Mouse (Mus musculus) midbrain, embryonic 16.5 days (tissue): Measurements from ENCODE around the gene Syn3. TPM values are rescaled to one million over a fixed set of nuclear protein-coding genes. Genes with fewer than 3 reads are reported as not detected.
A peak's percentile ranks its signal among the peaks of the same experiment; 100 is the strongest.
"Not testable (repeated sequence)": the region's sequence is repeated elsewhere in the genome, so short reads cannot be mapped to it uniquely, and the experiment has no call there.

Experiments used
- ATAC-seq: fragments of 200-750 bp; cut with Nextera tagmentation; 2 replicates; pipeline ENCODE4 v1.8.0; 2017; ENCODE audit warnings: moderate TSS enrichment
- H3K27ac ChIP-seq: fragments of 300-500 bp; sonication (generic); 2 replicates; pipeline ENCODE4 v1.5.1; 2014; ENCODE audit warnings: mild to moderate bottlenecking, low read length, mixed read lengths
- H3K27me3 ChIP-seq: fragments of 300-500 bp; sonication (generic); 2 replicates; pipeline ENCODE4 v1.6.1; 2014; ENCODE audit warnings: low read depth, low read length, mixed read lengths; ENCODE audit not compliant: control insufficient read depth, insufficient read depth
- H3K36me3 ChIP-seq: fragments of 300-500 bp; sonication (generic); 2 replicates; pipeline ENCODE4 v1.6.1; 2014; ENCODE audit warnings: mild to moderate bottlenecking, low read length, moderate library complexity, mixed read lengths; ENCODE audit not compliant: control insufficient read depth, insufficient read depth
- H3K4me1 ChIP-seq: fragments of 300-500 bp; sonication (generic); 2 replicates; pipeline ENCODE4 v1.6.1; 2014; ENCODE audit warnings: mild to moderate bottlenecking, low read length, mixed read lengths; ENCODE audit not compliant: control insufficient read depth, insufficient read depth
- H3K4me2 ChIP-seq: fragments of 300-500 bp; sonication (generic); 2 replicates; pipeline ENCODE4 v1.6.1; 2014; ENCODE audit warnings: mild to moderate bottlenecking, low read length, mixed read lengths
- H3K4me3 ChIP-seq: fragments of 300-500 bp; sonication (generic); 2 replicates; pipeline ENCODE4 v1.5.1; 2014; ENCODE audit warnings: low read depth, mild to moderate bottlenecking, low read length, moderate library complexity, mixed read lengths
- H3K9ac ChIP-seq: fragments of 300-500 bp; sonication (generic); 2 replicates; pipeline ENCODE4 v1.6.1; 2014; ENCODE audit warnings: low read depth, low read length, mixed read lengths
- H3K9me3 ChIP-seq: fragments of 300-500 bp; sonication (generic); replicated peaks from 2 replicates; pipeline ENCODE4 v1.6.1; 2014; ENCODE audit warnings: mild to moderate bottlenecking, low read length, mixed read lengths; ENCODE audit not compliant: control insufficient read depth, poor library complexity, severe bottlenecking
- WGBS: fragments of 180-500 bp; shearing (Covaris S2); extraction: QIAGEN DNeasy Blood & Tissue Kit; methylation state at CpG from one replicate; pipeline ENCODE4 v1.1.7; 2014; 5-methylcytosine and 5-hydroxymethylcytosine counted together
- polyA plus RNA-seq: library from polyadenylated mRNA; unstranded; fragments of >200 nt; fragmentation: Nextera tagmentation; extraction: Ambion mirVana; gene quantifications from 2 replicates; pipeline ENCODE4 v1.2.1, GENCODE M21; 2015

Syn3 gene
- polyA plus RNA-seq, 1 experiment from 2014 or later: 34.0 TPM

GRCm38 (mm10) chr10:86032517-86032916 lies 466.2 kb downstream of the Syn3 start:
- H3K4me2 ChIP-seq: no peak overlapping the region
- WGBS: 78% methylated on average over 3 of the region's 3 CpGs
- no peak overlapping the region for H3K9ac ChIP-seq
- no peaks in the 10 kb centered on the region for H3K4me1 ChIP-seq
- no peaks in the 10 kb centered on the region for H3K27me3 ChIP-seq
- no peak overlapping the region for H3K4me3 ChIP-seq
- 0 out of 2 replicates have a peak overlapping the region, but pooled peaks have one; percentile 11 for H3K27ac ChIP-seq
- no peaks in the 10 kb centered on the region for H3K36me3 ChIP-seq
- no peak; the same call in 1 of the 2 replicates for ATAC-seq
- H3K9me3 ChIP-seq: no peaks in the 10 kb centered on the region

GRCm38 (mm10) chr10:86030743-86031142 lies 468.0 kb downstream of the Syn3 start:
- Histone ChIP-seq H3K4me3 (no peak overlapping the region), H3K9me3 (no peaks in the 10 kb centered on the region), H3K4me2 (no peak overlapping the region), H3K27ac (no peak overlapping the region), H3K27me3 (no peaks in the 10 kb centered on the region), H3K4me1 (no peaks in the 10 kb centered on the region), H3K36me3 (no peaks in the 10 kb centered on the region), H3K9ac (no peak overlapping the region)
- WGBS: 94% methylated on average over 7 of the region's 7 CpGs
- ATAC-seq: no peak

DNA sequence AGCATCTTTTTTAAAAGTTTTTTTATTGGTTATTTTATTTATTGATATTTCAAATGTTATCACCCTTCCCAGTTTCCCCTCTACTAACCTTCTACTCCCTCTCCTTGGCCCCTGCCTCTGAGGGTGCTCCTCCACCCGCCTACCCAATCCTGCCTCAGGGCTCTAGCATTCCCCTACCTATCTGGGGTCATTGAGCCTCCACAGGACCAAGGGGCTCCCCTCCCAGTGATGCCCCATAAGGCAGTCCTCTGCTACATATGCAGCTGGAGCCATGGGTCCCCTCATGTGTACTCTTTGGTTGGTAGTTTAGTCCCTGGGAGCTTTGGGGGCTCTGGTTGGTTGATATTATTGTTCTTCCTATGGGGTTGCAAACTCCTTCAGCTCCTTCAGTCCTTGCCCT lies 471.9 kb downstream of the Syn3 start:
- H3K4me1 ChIP-seq, H3K27ac ChIP-seq, H3K27me3 ChIP-seq, H3K4me3 ChIP-seq, ATAC-seq, H3K4me2 ChIP-seq, H3K9me3 ChIP-seq, H3K36me3 ChIP-seq, H3K9ac ChIP-seq: not testable (repeated sequence)
- WGBS: 100% methylated on average over 1 of the region's 1 CpGs

DNA sequence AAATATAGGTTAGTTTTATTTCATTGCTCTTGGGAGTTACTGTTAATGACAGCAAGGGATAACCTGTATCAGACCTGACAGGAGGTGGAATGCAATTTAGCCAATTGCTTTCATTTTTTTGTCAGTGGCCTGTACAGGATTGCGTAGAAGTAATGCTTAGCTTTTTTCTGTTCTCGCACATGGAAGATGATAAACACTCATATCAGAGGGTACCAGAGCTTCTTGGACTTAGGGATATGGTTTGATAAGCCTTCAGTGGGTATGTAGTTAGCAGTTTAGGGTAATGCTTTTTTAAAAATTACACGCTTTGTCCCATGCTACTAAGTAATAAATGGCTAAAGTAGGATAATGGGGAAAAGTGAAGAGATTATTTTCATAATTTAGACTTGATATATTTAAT lies 472.3 kb downstream of the Syn3 start:
- Histone ChIP-seq H3K9ac (no peak overlapping the region), H3K4me2 (no peak overlapping the region), H3K27me3 (no peaks in the 10 kb centered on the region), H3K9me3 (no peaks in the 10 kb centered on the region), H3K36me3 (no peaks in the 10 kb centered on the region), H3K4me1 (peaks cover 10% of the 10 kb centered on the region), H3K27ac (no peak overlapping the region), H3K4me3 (no peak overlapping the region)
- WGBS: 87% methylated on average over 3 of the region's 3 CpGs
- no peak for ATAC-seq

GRCm38 (mm10) chr10:86025906-86026305 lies 472.8 kb downstream of the Syn3 start:
- Histone ChIP-seq H3K27ac (no peak overlapping the region), H3K9me3 (no peaks in the 10 kb centered on the region), H3K4me1 (peaks cover 11% of the 10 kb centered on the region), H3K4me2 (no peak overlapping the region), H3K27me3 (no peaks in the 10 kb centered on the region), H3K9ac (no peak overlapping the region), H3K36me3 (no peaks in the 10 kb centered on the region), H3K4me3 (no peak overlapping the region)
- no peak for ATAC-seq
- 94% methylated on average over 2 of the region's 2 CpGs for WGBS

GRCm38 (mm10) chr10:86023149-86023548 lies 475.5 kb downstream of the Syn3 start:
- H3K9me3 ChIP-seq: no peaks in the 10 kb centered on the region
- no peak overlapping the region for H3K27ac ChIP-seq
- no peak overlapping the region for H3K4me3 ChIP-seq
- H3K4me2 ChIP-seq: no peak overlapping the region; the same call in 1 of the 2 replicates
- ATAC-seq: no peak
- no peaks in the 10 kb centered on the region for H3K27me3 ChIP-seq
- peaks cover 11% of the 10 kb centered on the region for H3K4me1 ChIP-seq
- H3K36me3 ChIP-seq: no peaks in the 10 kb centered on the region
- no peak overlapping the region for H3K9ac ChIP-seq

DNA sequence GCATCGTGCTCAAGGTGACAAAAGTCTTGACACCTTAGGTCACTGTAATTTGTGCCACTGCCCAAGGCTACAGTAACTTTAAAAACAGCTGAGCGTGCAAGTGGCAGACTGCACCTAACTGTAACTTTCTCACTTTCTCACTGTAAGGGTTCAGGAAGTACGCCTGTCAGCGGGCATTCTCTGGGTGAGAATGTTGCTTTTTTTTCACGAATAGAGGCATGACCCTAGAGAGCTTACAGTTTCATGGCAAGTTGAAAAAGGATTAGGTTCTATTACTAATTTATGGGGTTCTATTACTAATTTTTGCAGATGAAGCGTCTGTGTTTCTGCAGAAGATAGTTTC lies 476.3 kb downstream of the Syn3 start:
- H3K9ac ChIP-seq: peak overlapping the region; percentile 84
- no peak overlapping the region; the same call in 1 of the 2 replicates for H3K27ac ChIP-seq
- peak overlapping the region; percentile 86 for H3K4me2 ChIP-seq
- H3K4me1 ChIP-seq: peaks cover 11% of the 10 kb centered on the region
- H3K9me3 ChIP-seq: no peaks in the 10 kb centered on the region
- WGBS: 7% methylated on average over 6 of the region's 6 CpGs
- no peaks in the 10 kb centered on the region for H3K27me3 ChIP-seq
- no peak for ATAC-seq
- H3K4me3 ChIP-seq: peak overlapping the region; percentile 93
- H3K36me3 ChIP-seq: no peaks in the 10 kb centered on the region

DNA sequence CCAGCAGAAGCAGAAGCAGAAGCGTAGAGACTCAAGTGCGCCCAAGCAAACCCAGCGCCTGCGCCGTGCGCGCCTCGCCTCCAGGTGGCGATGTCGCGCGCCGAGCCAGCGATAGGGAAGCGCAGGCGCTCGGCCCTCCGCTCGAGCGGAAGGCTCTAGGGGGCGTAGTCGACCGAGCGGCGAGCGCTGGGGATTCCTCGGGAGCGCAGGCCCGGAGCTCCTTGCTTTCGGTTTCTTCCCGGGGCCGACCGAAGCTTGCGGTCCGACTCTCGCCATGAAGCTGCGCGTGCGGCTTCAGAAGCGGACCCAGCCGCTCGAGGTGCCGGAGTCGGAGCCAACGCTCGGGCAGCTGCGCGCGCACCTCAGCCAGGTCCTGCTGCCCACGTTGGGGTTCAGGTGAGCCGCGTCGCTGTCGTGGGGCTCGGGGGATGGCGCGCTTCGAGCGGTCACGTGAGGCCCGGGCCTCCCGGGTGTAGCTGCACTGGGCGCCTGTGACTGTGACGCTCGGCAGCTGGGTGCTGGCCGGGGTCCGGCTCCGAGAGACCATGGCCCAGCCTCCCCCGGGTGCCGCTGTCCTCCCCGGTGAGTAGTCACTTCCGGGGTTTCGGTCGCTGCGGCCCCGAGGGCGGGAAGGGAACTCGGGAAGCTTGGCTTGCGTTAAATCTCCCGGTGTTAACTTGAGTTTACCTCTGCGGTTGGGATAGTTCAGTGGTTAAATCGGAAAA lies 476.8 kb downstream of the Syn3 start, which contains the start of gene Fbxo7:
Fbxo7 (plus strand) TSS at position 224 of the 725 bp plus-strand sequence.
- Histone ChIP-seq H3K9me3 (no peaks in the 10 kb centered on the region), H3K4me1 (peaks cover 11% of the 10 kb centered on the region), H3K4me2 (peak within 1 kb of the TSS; percentile 86), H3K4me3 (peak within 1 kb of the TSS; percentile 93), H3K9ac (peak within 1 kb of the TSS; percentile 84), H3K27ac (peak within 1 kb of the TSS; percentile 83), H3K36me3 (no peaks in the 10 kb centered on the region), H3K27me3 (no peaks in the 10 kb centered on the region)
- WGBS: under 1% methylated on average over 81 of the region's 82 CpGs
- ATAC-seq: peak; percentile 99

DNA sequence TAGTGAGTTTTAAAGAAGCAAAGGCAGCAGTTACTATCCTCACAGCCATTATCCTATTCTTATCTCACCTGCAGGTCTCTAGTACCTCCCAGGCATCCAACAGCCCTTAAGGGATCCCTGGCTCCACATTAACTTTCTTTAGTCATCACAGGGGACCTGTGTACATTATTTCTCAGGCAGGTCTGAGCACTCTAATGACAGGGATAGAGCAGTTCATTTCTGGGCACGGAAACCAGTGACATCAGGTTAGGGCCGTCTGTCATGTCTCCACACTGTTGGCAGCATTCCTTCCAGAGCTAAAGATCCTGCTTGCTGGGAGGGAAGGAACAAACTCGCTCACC lies 477.3 kb downstream of the Syn3 start:
- Histone ChIP-seq H3K36me3 (no peaks in the 10 kb centered on the region), H3K4me1 (peaks cover 11% of the 10 kb centered on the region), H3K9me3 (no peaks in the 10 kb centered on the region), H3K27me3 (no peaks in the 10 kb centered on the region), H3K9ac (peak overlapping the region; percentile 84; the same call in 1 of the 2 replicates), H3K27ac (no peak overlapping the region), H3K4me2 (peak overlapping the region; percentile 86), H3K4me3 (peak overlapping the region; percentile 93)
- ATAC-seq: peak; percentile 78; the same call in 1 of the 2 replicates
- WGBS: 0% methylated on average over 3 of the region's 3 CpGs
